ENCODE assay signal across 10 mouse cellular contexts in the genomic region with DNA sequence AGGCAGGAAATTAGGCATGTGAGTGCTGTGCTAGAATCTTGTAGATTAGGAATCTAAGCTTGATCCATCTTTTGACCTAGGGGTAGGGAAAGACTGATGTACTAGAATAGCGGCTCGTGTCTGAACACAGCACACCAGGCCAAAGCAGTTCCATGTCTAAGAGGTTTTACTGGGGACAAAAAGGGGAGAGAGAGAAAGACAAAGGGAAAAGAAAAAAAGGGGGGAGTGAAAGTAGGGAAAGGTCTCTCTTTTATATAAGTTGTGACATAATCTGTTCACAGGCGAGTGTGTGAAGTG.
A peak's percentile ranks its signal among the peaks of the same experiment; 100 is the strongest.
DNase-seq lines count a peak whose midpoint lies in the region; ATAC-seq lines count a peak whose summit lies in the region.
"Had no signal": no experiment of that assay in that cellular context is flagged by ENCODE, and none has a peak within 500 bp of the region (broad histone marks: within the 10 kb centered on the region; RNA-seq: fewer than 3 reads in every experiment).

No protein-coding gene starts in this region.

- WGBS in kidney, embryonic 14.5 days: 71% methylated on average over 3 of the region's 3 CpGs
- 64% methylated on average over 3 of the region's 3 CpGs for WGBS in embryonic facial prominence, embryonic 15.5 days
- WGBS in hindbrain, embryonic 14.5 days: 41% methylated on average over 3 of the region's 3 CpGs
- WGBS in midbrain, embryonic 14.5 days: 26% methylated on average over 3 of the region's 3 CpGs

- no peak for DNase-seq in kidney, postnatal 36 days
- no peak for DNase-seq in hindbrain, embryonic 14.5 days (ENCODE audit: low spot score)
- DNase-seq in midbrain, embryonic 14.5 days: no peak
- DNase-seq in urinary bladder, postnatal 10 days (ENCODE audit: low spot score): no peak
- DNase-seq in cerebellum, adult 11-12 months: no peak
- no peak for DNase-seq in thymus, postnatal 25 days
- DNase-seq: liver, embryonic 13.5 days had no signal

- H3K4me1 ChIP-seq in kidney, embryonic 14.5 days (ENCODE audit: control insufficient read depth, insufficient read depth, low read length): peaks cover 4% of the 10 kb centered on the region; the same call in 1 of the 2 replicates
- H3K4me1 ChIP-seq in embryonic facial prominence, embryonic 15.5 days: peaks cover 11% of the 10 kb centered on the region
- peaks cover 16% of the 10 kb centered on the region for H3K4me1 ChIP-seq in hindbrain, embryonic 14.5 days (replicated peaks; ENCODE audit: control insufficient read depth, insufficient read depth, low read length)
- H3K4me1 ChIP-seq in midbrain, embryonic 14.5 days (ENCODE audit: control insufficient read depth, insufficient read depth, low read length): peaks cover 13% of the 10 kb centered on the region
- H3K4me1 ChIP-seq: liver, embryonic 13.5 days had no signal

- H3K27me3 ChIP-seq in kidney, embryonic 14.5 days (ENCODE audit: control insufficient read depth, insufficient read depth, low read length): no peaks in the 10 kb centered on the region
- no peaks in the 10 kb centered on the region for H3K27me3 ChIP-seq in embryonic facial prominence, embryonic 15.5 days
- peaks cover 29% of the 10 kb centered on the region for H3K27me3 ChIP-seq in hindbrain, embryonic 14.5 days (ENCODE audit: control insufficient read depth, insufficient read depth, low read length)
- H3K27me3 ChIP-seq in midbrain, embryonic 14.5 days (ENCODE audit: control insufficient read depth, insufficient read depth, low read length): no peaks in the 10 kb centered on the region
- H3K27me3 ChIP-seq: liver, embryonic 13.5 days; Patski had no signal

- H3K9me3 ChIP-seq in kidney, embryonic 14.5 days (ENCODE audit: control insufficient read depth, low read length): no peaks in the 10 kb centered on the region
- H3K9me3 ChIP-seq in embryonic facial prominence, embryonic 15.5 days (replicated peaks): no peaks in the 10 kb centered on the region
- no peaks in the 10 kb centered on the region for H3K9me3 ChIP-seq in hindbrain, embryonic 14.5 days (ENCODE audit: control insufficient read depth, low read length)
- no peaks in the 10 kb centered on the region for H3K9me3 ChIP-seq in midbrain, embryonic 14.5 days (ENCODE audit: control insufficient read depth, low read length)
- H3K9me3 ChIP-seq: liver, embryonic 13.5 days had no signal

- H3K4me2 ChIP-seq in kidney, embryonic 14.5 days (replicated peaks; ENCODE audit: low read depth, low read length): no peak overlapping the region
- 0 out of 2 replicates have a peak overlapping the region, but pooled peaks have one; percentile 6 for H3K4me2 ChIP-seq in embryonic facial prominence, embryonic 15.5 days (replicated peaks)
- H3K4me2 ChIP-seq in hindbrain, embryonic 14.5 days (replicated peaks): peak overlapping the region; percentile 17
- H3K4me2 ChIP-seq in midbrain, embryonic 14.5 days (ENCODE audit: low read length): peak overlapping the region; percentile 24; the same call in 1 of the 2 replicates
- H3K4me2 ChIP-seq: liver, embryonic 13.5 days had no signal

- H3K27ac ChIP-seq in kidney, embryonic 14.5 days (ENCODE audit: low read depth, low read length): 0 out of 2 replicates have a peak overlapping the region, but pooled peaks have one; percentile 59
- H3K27ac ChIP-seq in embryonic facial prominence, embryonic 15.5 days (replicated peaks): peak overlapping the region; percentile 63; the same call in 1 of the 2 replicates
- peak overlapping the region; percentile 74 for H3K27ac ChIP-seq in hindbrain, embryonic 14.5 days
- peak overlapping the region; percentile 71 for H3K27ac ChIP-seq in midbrain, embryonic 14.5 days (replicated peaks; ENCODE audit: low read depth, low read length)
- H3K27ac ChIP-seq: liver, embryonic 13.5 days had no signal

- no peak for ATAC-seq in kidney, embryonic 14.5 days (ENCODE audit: low FRiP score, low TSS enrichment)
- ATAC-seq in embryonic facial prominence, embryonic 15.5 days (ENCODE audit: insufficient number of reproducible peaks, low FRiP score, low TSS enrichment, low read depth): no peak
- no peak; the same call in 1 of the 2 replicates for ATAC-seq in hindbrain, embryonic 14.5 days (ENCODE audit: low FRiP score)
- peak; percentile 37; the same call in 1 of the 2 replicates for ATAC-seq in midbrain, embryonic 14.5 days (ENCODE audit: low FRiP score, low TSS enrichment)
- ATAC-seq: Patski had no signal

- no peak overlapping the region for H3K9ac ChIP-seq in kidney, embryonic 14.5 days (ENCODE audit: low read depth, low read length)
- no peak overlapping the region for H3K9ac ChIP-seq in embryonic facial prominence, embryonic 15.5 days
- peak overlapping the region; percentile 22; the same call in 1 of the 2 replicates for H3K9ac ChIP-seq in hindbrain, embryonic 14.5 days
- H3K9ac ChIP-seq in midbrain, embryonic 14.5 days (replicated peaks; ENCODE audit: low read length): no peak overlapping the region
- H3K9ac ChIP-seq: liver, embryonic 13.5 days had no signal

- H3K4me3 ChIP-seq in kidney, embryonic 14.5 days (ENCODE audit: low read length): no peak overlapping the region
- no peak overlapping the region for H3K4me3 ChIP-seq in embryonic facial prominence, embryonic 15.5 days (replicated peaks)
- no peak overlapping the region for H3K4me3 ChIP-seq in hindbrain, embryonic 14.5 days (replicated peaks; ENCODE audit: low read length)
- no peak overlapping the region for H3K4me3 ChIP-seq in midbrain, embryonic 14.5 days (replicated peaks; ENCODE audit: low read depth, low read length)
- H3K4me3 ChIP-seq: liver, embryonic 13.5 days had no signal

- no peaks in the 10 kb centered on the region for H3K36me3 ChIP-seq in kidney, embryonic 14.5 days (ENCODE audit: control insufficient read depth, insufficient read depth, low read length)
- H3K36me3 ChIP-seq in embryonic facial prominence, embryonic 15.5 days: no peaks in the 10 kb centered on the region
- no peaks in the 10 kb centered on the region for H3K36me3 ChIP-seq in hindbrain, embryonic 14.5 days (replicated peaks; ENCODE audit: control insufficient read depth, insufficient read depth)
- no peaks in the 10 kb centered on the region for H3K36me3 ChIP-seq in midbrain, embryonic 14.5 days (ENCODE audit: control insufficient read depth, insufficient read depth, low read length)
- H3K36me3 ChIP-seq: liver, embryonic 13.5 days had no signal
